Mouse (Mus musculus): Measurements from ENCODE around the gene Cd180.
"Not testable (repeated sequence)": the region's sequence is repeated elsewhere in the genome, so short reads cannot be mapped to it uniquely, and the experiment has no call there.

The Cd180 gene

DNA sequence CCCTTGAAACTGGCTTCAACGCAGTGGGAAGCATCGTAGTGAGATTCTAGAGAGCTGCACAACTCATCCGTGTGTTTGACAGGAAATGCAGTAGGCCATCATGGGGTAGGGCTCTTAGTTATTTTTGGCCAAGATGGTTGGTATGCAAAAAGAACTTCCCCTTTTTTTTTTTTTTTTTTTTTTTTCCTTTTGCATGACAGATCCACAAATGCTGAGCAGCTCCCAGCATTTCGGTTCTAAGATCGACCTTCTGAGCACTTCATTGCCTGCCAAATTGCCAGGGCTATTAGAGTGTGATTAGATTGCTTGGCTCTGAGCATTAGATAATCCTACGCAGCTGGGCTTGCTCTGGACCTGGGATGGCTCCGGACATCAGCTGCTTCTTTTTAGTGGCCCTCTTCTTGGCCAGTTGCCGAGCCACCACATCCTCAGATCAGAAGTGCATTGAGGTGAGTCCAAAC, at the start of gene Cd180:
TSS of gene Cd180 (plus strand) at position 218 of the 461 bp plus-strand sequence.
- DNase-seq, result no peak

DNA sequence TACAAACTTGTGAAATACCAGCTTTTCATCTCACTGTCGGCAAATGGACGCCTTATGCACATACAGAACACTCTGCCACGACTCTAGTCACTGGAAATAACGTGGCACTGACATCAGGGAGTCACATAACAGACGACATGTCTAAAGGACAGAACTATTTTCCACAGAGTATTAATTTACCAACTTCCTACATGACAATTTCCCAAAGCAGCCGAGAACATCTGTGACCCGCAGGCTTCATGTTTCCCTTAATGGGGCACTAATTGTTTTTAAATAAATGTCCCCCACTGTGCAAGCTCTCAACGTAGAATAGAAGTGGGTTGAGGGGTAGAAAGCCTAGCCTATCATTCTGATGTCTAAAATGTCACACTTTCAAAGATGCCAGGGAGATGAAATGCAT, 49.0 kb upstream of the Cd180 start:
- no peak for DNase-seq

DNA sequence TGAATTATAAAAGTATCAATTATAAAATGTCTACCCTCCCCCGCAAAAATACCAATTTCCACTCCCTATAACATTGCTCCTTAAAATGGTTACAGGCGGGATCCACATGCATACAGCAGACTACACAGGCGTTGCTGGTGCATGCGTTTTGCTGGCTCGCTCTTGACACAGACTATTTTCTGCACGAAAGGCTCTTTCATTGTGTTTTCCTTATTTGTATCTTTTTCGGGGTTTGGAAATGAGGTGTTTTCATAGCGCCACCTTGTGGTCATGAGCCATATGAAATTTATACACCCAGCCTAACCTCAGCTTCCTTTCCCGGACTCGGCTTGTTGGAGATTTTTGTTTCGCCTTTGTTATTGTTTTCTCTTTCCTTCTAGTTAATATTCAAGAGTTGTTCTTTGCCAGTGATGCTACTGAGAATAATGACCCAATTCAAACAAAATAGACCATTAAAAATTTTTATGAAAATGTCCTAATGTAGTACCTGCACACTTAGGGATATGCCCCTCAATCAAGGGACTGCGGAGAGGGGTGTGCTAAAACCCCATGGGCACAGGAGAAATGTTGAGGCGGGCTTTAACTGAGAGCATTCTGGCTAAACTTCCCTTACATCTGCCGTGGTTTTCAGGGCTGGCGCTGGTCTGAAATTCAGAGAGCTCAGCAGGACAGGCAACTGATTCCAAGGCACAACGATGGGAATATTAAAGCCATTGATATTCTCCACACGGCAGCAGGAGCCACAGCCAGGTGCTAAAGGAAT, 48.4 kb upstream of the Cd180 start:
- peak; percentile 48 for DNase-seq

- DNase-seq, result no peak
Measured at GRCm38 (mm10) chr13:102646271-102646771, 47.0 kb upstream of the Cd180 start.

DNA sequence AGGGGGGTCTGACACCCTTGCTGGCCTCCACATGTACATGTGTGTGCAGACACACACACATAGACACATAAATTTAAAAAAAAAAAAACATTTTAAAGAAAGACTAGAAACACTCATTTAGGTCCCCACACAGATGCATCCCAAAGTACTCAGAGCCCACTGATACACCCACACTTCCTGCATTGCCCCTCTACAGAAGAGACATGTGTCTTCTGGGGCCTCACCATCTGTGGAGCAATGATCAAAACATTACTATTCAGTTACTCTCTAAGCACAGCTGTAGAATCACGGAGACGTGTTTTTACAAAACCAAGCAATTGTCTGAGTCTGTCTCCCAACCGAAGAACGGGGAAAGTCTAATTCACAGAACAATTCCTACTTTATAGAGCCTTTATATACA, 45.8 kb upstream of the Cd180 start:
- no peak for DNase-seq

DNA sequence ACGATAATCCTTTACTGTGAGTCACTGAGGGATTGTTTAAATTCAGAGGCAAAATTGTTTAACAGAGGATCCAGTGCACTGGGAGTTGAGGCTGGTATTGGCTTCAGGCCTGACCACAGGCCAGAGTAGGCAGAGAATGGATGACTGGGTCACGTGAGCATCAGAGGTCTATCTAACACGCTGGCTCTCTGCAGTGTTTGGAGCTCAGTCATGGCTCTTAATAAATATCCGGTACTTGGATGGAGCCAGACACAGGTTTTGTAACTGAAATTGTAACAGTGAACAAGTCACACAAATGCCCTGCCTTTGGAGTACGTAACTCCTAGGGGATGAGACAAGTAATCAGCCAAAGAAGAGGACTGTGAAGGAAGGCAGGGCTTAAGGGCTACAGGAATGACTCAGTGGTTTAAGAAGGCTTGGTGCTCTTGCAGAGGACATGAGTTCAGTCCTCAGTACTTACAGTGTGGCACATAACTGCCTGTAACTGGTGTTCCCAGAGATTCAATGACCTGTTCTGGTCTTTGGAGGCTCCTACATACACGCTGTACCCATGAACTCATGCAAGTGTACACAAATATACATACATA, 41.0 kb upstream of the Cd180 start:
- no peak for DNase-seq

DNA sequence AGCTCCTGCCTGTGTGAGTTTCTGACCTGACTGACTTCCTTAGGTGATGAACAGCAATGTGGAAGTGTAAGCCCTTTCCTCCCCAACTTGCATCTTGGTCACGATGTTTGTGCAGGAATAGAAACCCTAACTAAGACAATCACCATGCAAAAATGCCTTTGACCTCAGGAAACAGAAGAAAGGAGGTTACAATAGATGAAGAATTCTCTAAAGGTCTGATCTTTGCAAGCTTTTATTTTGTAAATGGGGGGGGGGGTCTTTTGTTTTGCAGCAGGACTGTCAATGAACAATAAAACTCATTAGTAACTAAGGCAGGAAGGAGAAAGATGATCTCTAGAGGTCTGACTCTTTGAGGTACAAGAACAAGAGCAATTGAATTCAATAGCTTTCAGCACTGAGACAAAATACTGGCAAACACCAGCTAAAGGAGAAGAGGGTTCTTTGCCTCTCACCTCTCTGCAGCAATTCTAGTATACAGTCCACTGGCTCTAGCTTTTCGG, 38.2 kb upstream of the Cd180 start:
- DNase-seq, result no peak

DNA sequence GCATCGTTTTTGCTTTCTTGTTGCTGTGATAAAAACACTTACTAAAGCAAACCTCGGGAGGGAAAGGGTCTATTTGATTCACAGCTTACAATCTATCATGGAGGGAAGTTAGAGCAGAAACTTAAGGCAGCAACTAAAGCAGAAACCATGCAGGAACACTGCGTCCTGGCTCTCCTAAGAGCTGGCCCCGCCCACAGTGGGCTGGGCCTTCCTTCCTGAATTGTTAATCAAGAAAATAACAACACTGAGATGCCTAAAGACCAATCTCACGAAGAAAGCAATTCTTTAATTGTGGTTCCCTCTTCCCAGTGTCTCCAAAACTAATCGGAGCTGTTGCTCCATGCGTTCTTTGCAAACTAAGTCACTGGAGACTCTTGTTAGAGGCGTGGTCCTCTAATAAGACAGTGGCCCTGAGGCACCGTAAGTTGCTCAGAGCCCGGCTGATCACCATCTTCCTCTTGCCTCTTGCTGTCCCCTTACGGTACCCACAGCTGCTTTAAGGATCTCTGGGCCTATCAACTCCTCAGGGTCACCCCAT, 37.1 kb upstream of the Cd180 start:
- no peak for DNase-seq

GRCm38 (mm10) chr13:102658223-102658839, 35.0 kb upstream of the Cd180 start:
- DNase-seq, result peak; percentile 18

GRCm38 (mm10) chr13:102664041-102664440, 29.3 kb upstream of the Cd180 start:
- no peak for DNase-seq

- DNase-seq, result no peak
Measured at GRCm38 (mm10) chr13:102664843-102665587, 28.3 kb upstream of the Cd180 start.

- no peak for DNase-seq
Measured at GRCm38 (mm10) chr13:102665588-102666232, 27.6 kb upstream of the Cd180 start.

GRCm38 (mm10) chr13:102666233-102666614, 27.1 kb upstream of the Cd180 start:
- no peak for DNase-seq

GRCm38 (mm10) chr13:102666731-102667130, 26.6 kb upstream of the Cd180 start:
- DNase-seq, result no peak

- DNase-seq, result no peak
Measured at GRCm38 (mm10) chr13:102667401-102667800, 26.0 kb upstream of the Cd180 start.

DNA sequence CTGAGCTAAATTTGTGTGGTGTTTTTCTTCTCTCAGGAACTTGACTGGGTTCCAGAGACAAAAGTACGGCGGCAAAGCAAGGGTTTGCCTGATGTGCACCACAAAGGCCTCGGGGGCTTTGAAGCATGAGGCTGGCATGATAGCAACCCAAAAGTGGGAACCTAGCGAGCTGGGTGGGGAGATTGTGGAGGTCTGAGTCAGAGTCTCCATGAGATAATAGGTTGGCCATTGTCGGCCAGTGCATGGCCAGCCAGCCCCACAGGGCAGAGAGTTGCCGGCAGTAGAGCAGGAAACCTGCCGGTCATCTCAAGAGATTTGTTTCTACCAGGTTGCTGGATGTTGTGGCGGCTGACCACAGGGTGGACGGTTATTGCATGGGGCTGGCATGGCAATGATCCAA, 25.5 kb upstream of the Cd180 start:
- DNase-seq, result no peak

DNA sequence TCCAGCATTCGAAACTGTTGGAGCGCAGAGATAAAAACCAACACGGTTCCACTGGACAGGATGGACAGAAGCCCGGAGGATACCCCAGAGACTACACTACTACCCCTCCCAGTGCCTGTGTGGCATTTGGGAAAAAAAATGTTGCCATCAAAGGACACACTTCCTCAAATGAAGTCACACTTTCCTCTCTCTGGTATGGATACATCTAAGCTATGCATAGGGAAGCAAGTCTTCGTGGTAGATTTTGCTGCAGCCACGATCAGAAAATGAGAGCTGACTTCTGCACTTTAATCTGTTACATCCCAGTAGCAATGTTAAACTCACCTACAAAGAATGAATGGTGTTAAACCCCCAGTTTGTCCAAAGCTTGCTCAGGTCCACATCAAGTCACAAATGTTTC, 24.4 kb upstream of the Cd180 start:
- DNase-seq, result no peak

GRCm38 (mm10) chr13:102669522-102670256, 23.7 kb upstream of the Cd180 start:
- DNase-seq, result no peak

GRCm38 (mm10) chr13:102670503-102670902, 22.9 kb upstream of the Cd180 start:
- DNase-seq, result no peak

- DNase-seq, result no peak
Measured at GRCm38 (mm10) chr13:102674083-102674482, 19.3 kb upstream of the Cd180 start.

DNA sequence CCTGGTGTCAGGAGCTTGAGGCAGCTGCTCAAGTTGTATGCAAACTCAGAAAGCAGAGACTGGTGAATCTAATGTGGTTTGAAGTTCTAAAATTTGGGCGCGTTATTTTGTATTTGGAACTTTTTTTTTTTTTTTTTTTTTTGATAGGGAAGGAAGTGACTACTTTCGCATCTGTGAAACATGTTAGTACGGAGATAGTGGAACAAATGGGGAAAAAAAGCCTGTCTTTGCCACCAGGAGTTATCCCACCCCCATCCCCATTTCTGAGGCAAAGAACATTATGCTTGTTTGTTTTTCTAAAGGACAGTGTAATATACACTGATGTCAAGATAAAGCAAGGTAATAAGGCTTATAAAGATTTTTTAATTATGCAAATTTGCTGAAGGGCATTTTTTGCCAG, 15.8 kb upstream of the Cd180 start:
- DNase-seq, result not testable (repeated sequence)

Measured in cerebellum, adult 11 months (tissue).